Mouse (Mus musculus): ENCODE data around the gene Bmp4. TPM values are rescaled to one million over a fixed set of nuclear protein-coding genes. Genes with fewer than 3 reads are reported as not detected.

The Bmp4 gene
- polyA plus RNA-seq, 1 experiment from 2014 or later, result 21.3 TPM

- Histone ChIP-seq H3K36me3 (ENCODE audit: insufficient read depth, low read length) (no peaks in the 10 kb centered on the region), H3K4me2 (ENCODE audit: low read length) (no peak overlapping the region), H3K9me3 (replicated peaks; ENCODE audit: low read length) (no peaks in the 10 kb centered on the region), H3K27me3 (ENCODE audit: insufficient read depth, low read length) (0 out of 2 replicates have a peak, but pooled peaks cover 12% of the 10 kb centered on the region), H3K9ac (ENCODE audit: low read depth, low read length) (no peak overlapping the region), H3K4me1 (replicated peaks; ENCODE audit: insufficient read depth, low read length) (no peaks in the 10 kb centered on the region), H3K4me3 (replicated peaks; ENCODE audit: low read depth, low read length) (no peak overlapping the region), H3K27ac (no peak overlapping the region)
- WGBS, result 68% methylated on average over 2 of the region's 2 CpGs
- no peak for TF ChIP-seq CTCF (IDR thresholded peaks at IDR 0.05; ENCODE audit: low read depth)
- no peak for DNase-seq (ENCODE audit: low spot score)
- ATAC-seq (replicated peaks; ENCODE audit: low FRiP score, low read depth), result no peak
Measured at GRCm38 (mm10) chr14:46399925-46400324, 9.5 kb upstream of the Bmp4 start.

DNA sequence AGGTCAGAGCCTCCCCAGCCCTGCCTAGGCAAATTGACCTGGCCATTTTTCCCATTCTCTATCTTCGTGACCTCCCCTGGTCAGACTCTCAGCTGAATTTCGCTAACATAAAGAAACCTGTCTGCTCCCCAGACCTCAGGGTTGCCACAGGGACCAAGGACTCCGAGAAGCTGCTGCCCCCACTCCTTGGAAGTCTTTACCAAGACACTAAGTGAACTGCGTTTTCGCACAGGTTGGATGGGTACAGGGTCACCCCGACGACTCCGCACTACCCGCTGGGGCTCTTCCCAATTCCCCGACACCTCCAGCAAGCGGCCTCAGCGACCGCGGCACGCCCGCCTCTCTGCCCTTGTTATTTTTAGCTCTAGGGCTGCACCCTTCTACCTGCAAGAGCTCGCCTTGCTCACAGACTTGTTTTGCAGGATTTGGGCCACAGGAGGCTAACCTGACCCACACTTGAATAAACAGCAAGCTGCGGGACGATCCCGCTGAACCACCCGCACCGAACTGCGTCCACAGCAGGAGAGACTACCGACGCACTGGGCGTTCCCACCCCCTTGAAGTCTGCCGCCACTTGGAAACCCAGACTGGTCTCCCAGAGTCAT is 7.7 kb upstream of the Bmp4 start:
- no peaks in the 10 kb centered on the region for H3K4me1 ChIP-seq (replicated peaks; ENCODE audit: insufficient read depth, low read length)
- peak overlapping the region; percentile 58 for H3K4me2 ChIP-seq (ENCODE audit: low read length)
- H3K9me3 ChIP-seq (replicated peaks; ENCODE audit: low read length), result no peaks in the 10 kb centered on the region
- H3K27ac ChIP-seq, result no peak overlapping the region
- ATAC-seq (replicated peaks; ENCODE audit: low FRiP score, low read depth) (no peak; the same call in 1 of the 2 replicates), DNase-seq (ENCODE audit: low spot score) (no peak)
- TF ChIP-seq CTCF (IDR thresholded peaks at IDR 0.05; ENCODE audit: low read depth), result no peak
- no peaks in the 10 kb centered on the region for H3K36me3 ChIP-seq (ENCODE audit: insufficient read depth, low read length)
- H3K9ac ChIP-seq (ENCODE audit: low read depth, low read length), result peak overlapping the region; percentile 36; the same call in 1 of the 2 replicates
- H3K4me3 ChIP-seq (replicated peaks; ENCODE audit: low read depth, low read length), result peak overlapping the region; percentile 29
- H3K27me3 ChIP-seq (ENCODE audit: insufficient read depth, low read length), result 0 out of 2 replicates have a peak, but pooled peaks cover 12% of the 10 kb centered on the region
- WGBS, result 5% methylated on average over 27 of the region's 27 CpGs

DNA sequence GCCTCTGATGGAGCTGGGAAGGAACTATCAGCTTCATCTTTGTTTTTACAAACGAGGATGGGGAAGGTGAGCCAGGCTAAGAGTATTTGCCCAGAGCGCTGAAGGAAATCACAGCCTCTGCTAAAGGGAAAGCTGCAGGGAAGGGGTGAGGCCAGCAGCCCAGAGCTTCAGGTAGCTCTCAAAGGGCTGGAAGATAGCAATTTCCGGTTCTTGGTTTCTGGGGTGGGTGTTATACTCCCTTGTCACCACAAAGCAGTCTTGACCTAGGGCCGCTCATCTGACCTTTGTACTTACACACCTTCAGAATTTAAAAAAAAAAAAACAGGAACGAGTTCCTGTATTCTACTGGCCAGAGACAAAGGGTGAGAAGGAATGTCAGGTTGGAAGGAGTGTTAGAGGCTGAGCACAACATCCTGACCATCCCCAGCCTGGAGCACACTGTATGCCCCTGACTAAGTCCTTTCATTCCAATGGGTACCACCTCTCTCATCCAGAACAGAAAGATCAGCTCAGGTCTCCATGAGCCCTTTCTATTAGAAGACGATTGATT is 1.2 kb upstream of the Bmp4 start:
- Histone ChIP-seq H3K27me3 (ENCODE audit: insufficient read depth, low read length) (0 out of 2 replicates have a peak, but pooled peaks cover 3% of the 10 kb centered on the region), H3K36me3 (ENCODE audit: insufficient read depth, low read length) (no peaks in the 10 kb centered on the region), H3K4me1 (replicated peaks; ENCODE audit: insufficient read depth, low read length) (peaks cover 10% of the 10 kb centered on the region; the same call in 1 of the 2 replicates), H3K27ac (no peak overlapping the region), H3K4me3 (replicated peaks; ENCODE audit: low read depth, low read length) (no peak overlapping the region), H3K4me2 (ENCODE audit: low read length) (no peak overlapping the region), H3K9ac (ENCODE audit: low read depth, low read length) (no peak overlapping the region), H3K9me3 (replicated peaks; ENCODE audit: low read length) (no peaks in the 10 kb centered on the region)
- no peak for DNase-seq (ENCODE audit: low spot score)
- no peak for TF ChIP-seq CTCF (IDR thresholded peaks at IDR 0.05; ENCODE audit: low read depth)
- 50% methylated on average over 6 of the region's 6 CpGs for WGBS
- ATAC-seq (replicated peaks; ENCODE audit: low FRiP score, low read depth), result no peak

DNA sequence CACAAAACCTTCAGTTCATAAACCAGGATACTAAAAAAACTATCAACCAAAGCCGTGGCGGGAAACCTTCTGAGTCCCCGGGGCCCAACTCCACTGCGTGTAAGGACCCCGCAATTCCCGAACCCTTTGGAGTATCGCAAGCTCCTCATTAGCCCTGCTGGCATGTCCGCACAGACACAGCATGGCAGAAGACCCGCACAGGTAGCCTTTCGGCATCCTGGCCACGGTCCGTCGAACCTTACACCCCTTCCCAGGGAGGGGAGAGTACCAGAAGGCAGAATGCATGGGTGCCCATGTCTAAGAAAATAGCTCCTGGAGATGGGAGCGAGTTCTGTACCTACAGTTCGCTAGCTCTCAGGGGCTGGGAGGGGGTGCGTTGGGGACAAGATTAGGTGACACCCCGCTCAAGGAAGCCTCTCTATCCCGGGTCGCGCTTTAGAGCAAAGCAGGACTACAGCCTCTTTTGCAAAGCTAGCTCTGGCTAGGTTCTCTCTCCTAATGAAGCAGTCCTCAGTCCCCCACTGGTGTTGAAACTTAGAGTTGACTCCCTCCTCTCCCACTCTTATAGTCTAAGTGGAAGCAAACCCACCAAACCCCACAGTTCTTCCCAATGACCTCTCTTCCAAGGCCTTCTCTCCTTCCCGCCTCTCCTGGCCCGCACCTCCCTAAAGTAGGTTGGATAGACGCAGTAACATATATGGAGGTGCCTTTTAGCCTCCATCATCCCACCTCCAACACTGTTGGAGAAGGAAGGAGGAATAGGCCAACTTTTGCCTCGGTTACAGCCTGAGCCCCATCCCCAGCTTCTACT is 826 bp downstream of the Bmp4 start:
- H3K27me3 ChIP-seq (ENCODE audit: insufficient read depth, low read length), result no peaks in the 10 kb centered on the region
- H3K36me3 ChIP-seq (ENCODE audit: insufficient read depth, low read length), result no peaks in the 10 kb centered on the region
- ATAC-seq (replicated peaks; ENCODE audit: low FRiP score, low read depth) (no peak), DNase-seq (ENCODE audit: low spot score) (no peak)
- peak overlapping the region; percentile 54 for H3K9ac ChIP-seq (ENCODE audit: low read depth, low read length)
- WGBS, result 4% methylated on average over 24 of the region's 24 CpGs
- peaks cover 18% of the 10 kb centered on the region; the same call in 1 of the 2 replicates for H3K4me1 ChIP-seq (replicated peaks; ENCODE audit: insufficient read depth, low read length)
- TF ChIP-seq CTCF (IDR thresholded peaks at IDR 0.05; ENCODE audit: low read depth), result no peak
- peak overlapping the region; percentile 32; the same call in 1 of the 2 replicates for H3K27ac ChIP-seq
- H3K4me3 ChIP-seq (replicated peaks; ENCODE audit: low read depth, low read length), result peak overlapping the region; percentile 56
- peak overlapping the region; percentile 72 for H3K4me2 ChIP-seq (ENCODE audit: low read length)
- no peaks in the 10 kb centered on the region for H3K9me3 ChIP-seq (replicated peaks; ENCODE audit: low read length)

DNA sequence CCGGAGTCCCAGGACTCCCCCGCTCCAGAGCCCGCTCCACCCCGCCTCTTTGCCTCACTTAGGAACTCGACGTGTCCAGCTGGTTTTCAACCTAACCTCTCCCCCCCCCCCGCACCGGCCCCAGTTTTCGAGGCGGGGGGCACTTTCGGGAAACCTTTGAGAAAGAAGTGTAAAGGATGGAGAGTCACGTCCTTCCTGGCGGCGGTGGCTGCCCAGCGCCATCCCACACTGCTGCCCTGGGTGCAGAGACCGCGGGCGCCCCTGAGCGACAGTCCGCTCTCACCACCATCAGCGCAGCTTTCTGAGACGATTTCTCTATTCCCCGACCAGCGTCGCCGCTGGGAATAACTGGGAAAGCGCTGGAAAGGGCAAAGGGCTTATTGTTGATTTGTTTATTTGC is 1.8 kb downstream of the Bmp4 start:
- TF ChIP-seq CTCF (IDR thresholded peaks at IDR 0.05; ENCODE audit: low read depth), result peak; percentile 51
- DNase-seq (ENCODE audit: low spot score) (peak; percentile 72), ATAC-seq (replicated peaks; ENCODE audit: low FRiP score, low read depth) (no peak)
- H3K36me3 ChIP-seq (ENCODE audit: insufficient read depth, low read length), result peaks cover 6% of the 10 kb centered on the region; the same call in 1 of the 2 replicates
- H3K4me3 ChIP-seq (replicated peaks; ENCODE audit: low read depth, low read length), result peak overlapping the region; percentile 56
- no peaks in the 10 kb centered on the region for H3K9me3 ChIP-seq (replicated peaks; ENCODE audit: low read length)
- peak overlapping the region; percentile 69 for H3K9ac ChIP-seq (ENCODE audit: low read depth, low read length)
- H3K27ac ChIP-seq, result peak overlapping the region; percentile 95
- no peaks in the 10 kb centered on the region for H3K27me3 ChIP-seq (ENCODE audit: insufficient read depth, low read length)
- peaks cover 18% of the 10 kb centered on the region; the same call in 1 of the 2 replicates for H3K4me1 ChIP-seq (replicated peaks; ENCODE audit: insufficient read depth, low read length)
- WGBS, result under 1% methylated on average over 27 of the region's 27 CpGs
- peak overlapping the region; percentile 72 for H3K4me2 ChIP-seq (ENCODE audit: low read length)

GRCm38 (mm10) chr14:46387821-46388481 is 2.5 kb downstream of the Bmp4 start:
- no peaks in the 10 kb centered on the region for H3K9me3 ChIP-seq (replicated peaks; ENCODE audit: low read length)
- ATAC-seq (replicated peaks; ENCODE audit: low FRiP score, low read depth) (peak; percentile 23), DNase-seq (ENCODE audit: low spot score) (peak; percentile 85)
- H3K27ac ChIP-seq, result peak overlapping the region; percentile 95
- H3K9ac ChIP-seq (ENCODE audit: low read depth, low read length), result peak overlapping the region; percentile 69
- TF ChIP-seq CTCF (IDR thresholded peaks at IDR 0.05; ENCODE audit: low read depth), result peak; percentile 45
- peaks cover 7% of the 10 kb centered on the region; the same call in 1 of the 2 replicates for H3K36me3 ChIP-seq (ENCODE audit: insufficient read depth, low read length)
- peak overlapping the region; percentile 72 for H3K4me2 ChIP-seq (ENCODE audit: low read length)
- H3K4me3 ChIP-seq (replicated peaks; ENCODE audit: low read depth, low read length), result peak overlapping the region; percentile 56
- peaks cover 18% of the 10 kb centered on the region; the same call in 1 of the 2 replicates for H3K4me1 ChIP-seq (replicated peaks; ENCODE audit: insufficient read depth, low read length)
- no peaks in the 10 kb centered on the region for H3K27me3 ChIP-seq (ENCODE audit: insufficient read depth, low read length)
- WGBS, result under 1% methylated on average over 41 of the region's 41 CpGs
